Mouse (Mus musculus) retina, postnatal 7 days (tissue): Measurements from ENCODE around the gene Dlgap1.

Source experiments
- DNase-seq: peaks from one replicate; pipeline ENCODE4 v3.0.0-alpha.2; 2012; ENCODE audit warnings: low read depth, low spot score

The Dlgap1 gene

DNA sequence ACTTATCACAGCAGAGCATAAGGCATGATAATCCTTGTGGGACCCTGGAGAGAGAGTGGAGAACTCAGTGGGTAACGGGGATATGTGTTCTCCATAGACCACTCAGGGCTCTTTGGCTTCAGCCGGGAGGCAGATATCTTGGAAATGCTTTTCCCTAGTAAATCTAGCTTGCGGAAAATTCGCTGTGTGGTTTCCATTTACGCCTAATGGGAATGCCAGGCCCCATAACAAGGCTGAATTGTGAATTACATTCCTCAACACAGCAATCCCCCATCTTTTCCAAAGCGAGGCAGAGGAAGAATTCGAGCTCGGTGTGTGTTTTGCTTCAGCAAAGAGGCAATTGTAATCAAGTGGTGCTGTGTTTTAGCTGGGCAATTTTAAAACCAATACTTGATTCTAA, 372.4 kb downstream of the Dlgap1 start:
- DNase-seq, result no peak

DNA sequence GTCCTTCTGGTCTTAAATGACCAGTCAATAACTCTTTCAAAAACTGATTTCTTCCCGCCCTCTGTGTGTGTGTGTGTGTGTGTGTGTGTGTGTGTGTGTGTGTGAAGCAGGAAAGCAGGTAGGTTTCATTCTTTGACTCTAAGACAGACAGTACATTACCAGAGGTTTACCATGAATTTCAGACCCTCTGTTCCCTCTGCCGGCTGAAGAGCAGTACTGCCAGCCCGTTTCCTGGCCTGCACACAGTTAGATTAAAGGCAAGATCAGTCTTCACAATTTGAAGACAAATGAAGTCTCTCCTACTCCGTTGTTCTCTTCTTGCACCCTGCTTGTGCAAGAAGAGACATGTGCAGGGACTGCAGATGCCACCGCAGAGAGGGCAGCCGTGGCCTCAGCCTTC, 373.0 kb downstream of the Dlgap1 start:
- no peak for DNase-seq

DNA sequence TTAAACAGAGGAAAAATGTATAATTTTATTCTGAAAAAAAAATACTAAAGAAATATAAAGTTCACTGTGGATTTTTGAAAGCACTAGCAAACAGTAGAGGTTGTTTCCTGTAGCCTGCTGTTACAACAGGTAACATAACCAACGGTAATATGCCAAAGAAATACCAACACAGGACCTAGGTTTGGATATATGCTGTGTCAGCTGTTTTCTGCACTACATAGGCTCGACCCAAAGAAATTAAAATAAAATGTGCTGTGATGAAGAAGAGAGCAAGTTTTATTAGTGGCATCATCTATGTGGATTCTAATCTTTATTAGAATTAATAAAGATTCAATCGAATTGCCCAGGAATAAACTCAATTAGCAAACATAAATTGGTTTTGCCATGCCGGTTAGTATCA, 378.5 kb downstream of the Dlgap1 start:
- no peak for DNase-seq

DNA sequence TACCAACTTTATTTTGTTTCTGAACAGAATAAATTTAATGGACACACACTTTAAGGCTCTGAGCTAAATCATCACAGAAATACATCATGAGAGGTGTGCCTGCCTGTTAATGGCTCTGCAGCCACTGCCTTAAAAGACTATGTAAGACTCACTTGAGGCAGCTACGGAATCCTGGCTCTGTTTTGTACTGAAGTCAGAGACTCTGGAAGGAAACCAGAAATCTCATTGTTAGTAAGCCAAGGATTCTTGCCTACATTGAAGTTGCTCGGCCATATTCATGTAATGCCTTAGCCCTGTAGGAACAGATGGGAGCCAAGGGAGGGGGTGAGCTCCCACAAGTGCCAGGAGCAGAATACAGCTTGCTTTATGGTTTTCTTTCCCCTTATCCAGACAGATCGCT, 394.7 kb downstream of the Dlgap1 start:
- DNase-seq, result no peak

DNA sequence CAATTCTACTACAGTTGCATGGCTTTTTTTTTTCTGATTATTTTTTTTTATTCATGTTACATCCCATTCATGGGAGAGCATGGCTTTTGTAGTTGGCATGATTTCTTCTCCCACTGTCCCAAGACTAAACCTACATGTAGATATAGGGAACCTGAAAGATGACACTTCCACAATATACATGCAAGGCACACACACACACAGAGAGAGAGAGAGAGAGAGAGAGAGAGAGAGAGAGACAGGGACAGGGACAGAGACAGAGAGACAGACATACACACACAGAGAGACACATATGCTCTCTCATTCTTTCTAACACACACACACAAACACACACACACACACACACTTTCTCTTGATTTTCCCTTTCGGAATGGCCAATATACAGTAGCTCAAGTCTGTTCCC, 395.1 kb downstream of the Dlgap1 start:
- DNase-seq, result no peak

DNA sequence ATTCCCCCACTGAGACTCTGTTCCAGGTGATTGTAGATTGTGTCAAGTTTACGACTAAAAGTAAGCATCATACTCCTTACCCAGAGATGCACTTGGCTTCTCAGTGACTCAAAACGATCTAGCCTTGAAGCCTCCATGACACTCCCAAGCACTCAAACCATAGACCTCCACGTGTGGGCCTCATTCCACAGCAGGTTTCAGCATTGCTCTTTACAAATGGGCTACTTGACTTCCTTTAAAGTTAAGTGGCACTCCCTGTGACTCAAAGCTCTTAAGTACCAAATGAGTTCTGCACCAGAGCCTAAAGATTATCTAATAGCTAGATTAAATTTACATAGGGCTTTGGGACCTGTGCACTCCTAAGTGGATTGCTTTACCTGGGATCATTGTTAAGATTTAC, 400.3 kb downstream of the Dlgap1 start:
- DNase-seq, result no peak

DNA sequence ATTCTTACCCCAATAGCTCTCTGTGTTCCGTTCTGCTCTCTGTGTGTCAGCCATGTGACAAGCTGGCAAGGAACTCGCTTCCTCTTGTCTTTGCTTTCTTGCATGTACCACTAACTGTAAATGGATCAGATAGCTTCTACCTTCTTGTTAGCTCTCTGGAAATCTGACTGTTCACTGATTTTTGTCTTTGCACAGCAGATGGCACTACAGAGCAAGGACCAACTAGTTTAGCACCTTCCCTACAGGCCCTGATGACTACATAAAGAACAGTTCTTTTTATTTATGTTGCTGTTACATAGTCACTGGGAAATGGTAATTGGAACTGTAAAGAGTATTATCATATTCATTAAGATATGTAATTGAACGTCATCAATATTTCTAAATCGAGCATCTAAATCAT, 408.1 kb downstream of the Dlgap1 start:
- DNase-seq, result no peak

DNA sequence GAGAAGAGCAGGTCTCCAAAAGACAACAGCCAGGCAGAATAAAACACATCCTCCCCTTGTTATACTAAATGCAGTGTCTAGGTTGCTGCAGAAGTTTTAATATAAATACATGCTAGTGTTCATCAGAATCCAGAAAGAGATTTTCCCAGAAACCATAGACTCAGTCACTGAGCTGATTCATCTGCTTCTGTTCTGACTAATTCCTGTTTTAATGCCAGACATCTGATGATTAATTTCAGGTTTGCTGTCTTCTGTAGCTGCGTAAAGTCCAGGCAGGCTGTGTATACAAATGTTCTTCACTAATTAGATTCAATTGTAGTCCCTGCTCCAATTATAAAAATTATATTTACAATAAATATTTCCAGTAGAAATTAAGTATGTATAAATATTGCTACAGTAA, 419.6 kb downstream of the Dlgap1 start:
- no peak for DNase-seq

DNA sequence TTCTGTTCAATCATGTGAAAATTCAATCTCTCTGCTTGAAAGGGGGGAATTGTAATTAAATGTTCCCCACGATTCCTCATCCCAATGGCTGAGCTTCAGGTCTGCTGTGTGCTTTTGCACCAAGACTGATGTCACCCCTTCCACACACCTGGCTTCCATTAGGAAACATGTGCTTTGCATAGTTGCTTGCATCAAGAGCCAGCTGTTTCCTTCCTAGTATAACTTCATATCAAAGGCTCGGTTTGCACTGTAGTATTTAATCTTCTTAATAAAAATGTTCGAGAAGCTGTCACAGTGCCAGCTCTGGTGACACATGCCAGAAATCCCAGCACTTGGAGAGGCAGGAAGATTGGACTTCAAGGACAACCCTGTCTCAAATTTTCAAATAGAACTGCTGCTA, 428.3 kb downstream of the Dlgap1 start:
- no peak for DNase-seq

DNA sequence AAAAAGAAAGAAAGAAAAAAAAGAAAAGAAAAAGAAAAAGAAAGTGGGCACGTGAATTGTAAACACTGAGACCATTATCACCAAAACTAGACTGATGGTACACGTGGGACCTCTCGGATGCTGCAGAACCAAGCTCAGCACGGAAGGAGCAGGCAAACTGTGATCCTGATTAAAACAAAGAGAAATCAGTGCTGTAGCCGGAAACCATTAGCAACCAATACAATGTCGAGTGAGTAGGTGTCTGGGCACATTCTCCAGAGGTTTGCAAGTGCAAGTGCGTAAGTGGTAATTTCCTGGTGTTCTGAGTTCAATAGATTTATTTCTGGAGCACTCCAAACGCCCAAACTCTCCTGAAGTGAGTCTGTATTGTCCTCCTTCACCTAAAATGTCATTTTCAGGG, 428.8 kb downstream of the Dlgap1 start:
- DNase-seq, result no peak

DNA sequence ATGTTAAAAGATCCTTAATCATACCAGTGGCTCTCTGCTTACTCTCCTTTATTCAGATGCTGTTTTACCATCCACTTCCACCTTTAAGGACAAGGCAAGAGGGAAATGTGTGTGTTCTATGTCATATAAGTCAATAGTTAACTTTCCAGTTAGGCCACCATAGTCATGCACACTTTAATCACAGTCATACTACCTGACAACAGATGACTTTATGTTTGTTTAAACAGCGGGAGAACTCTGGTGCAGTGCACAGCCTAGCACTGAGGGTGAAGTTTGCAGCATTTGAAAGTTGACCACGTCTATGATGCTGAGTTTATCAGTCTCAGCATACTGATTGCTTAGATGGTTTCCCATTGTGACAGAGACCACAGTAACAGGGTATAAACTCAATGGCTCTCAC, 433.0 kb downstream of the Dlgap1 start:
- no peak for DNase-seq

DNA sequence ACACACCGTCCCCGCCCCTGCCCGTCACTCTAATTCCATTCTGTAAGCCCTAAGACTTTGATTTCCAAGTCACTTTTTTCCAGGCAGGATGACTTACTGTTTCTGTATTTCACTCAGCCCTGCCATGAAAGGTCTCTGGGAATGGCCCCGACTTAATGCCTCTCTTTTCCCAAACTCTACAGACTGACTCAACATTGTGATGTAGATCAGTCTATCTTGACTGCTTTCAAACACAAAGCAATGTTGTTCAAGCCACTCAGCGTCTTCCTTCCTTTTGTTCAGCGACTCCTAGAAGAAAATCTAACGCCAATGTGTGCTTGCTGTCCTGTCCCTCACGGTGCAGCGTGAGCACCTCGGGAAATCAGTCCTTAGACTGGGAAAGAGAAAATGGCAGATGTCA, 434.9 kb downstream of the Dlgap1 start:
- no peak for DNase-seq

DNA sequence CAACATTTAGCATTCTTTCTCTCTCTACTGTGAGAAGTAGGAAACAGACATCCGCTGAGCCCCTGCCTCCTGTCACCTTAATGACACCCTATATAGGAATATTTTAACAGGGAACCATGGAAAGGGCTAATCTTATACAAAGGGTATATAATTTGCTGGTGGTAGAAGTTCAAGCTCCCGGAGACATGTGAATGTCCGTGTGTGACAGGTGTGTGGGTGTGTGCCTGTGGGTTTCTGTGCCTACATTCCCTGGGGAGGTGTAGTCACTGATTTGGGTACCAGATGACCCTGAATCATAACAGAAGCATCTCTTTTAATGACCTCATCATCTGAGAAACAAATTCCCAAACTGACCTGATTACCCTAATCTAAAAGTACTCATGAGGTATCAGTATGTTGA, 445.3 kb downstream of the Dlgap1 start:
- no peak for DNase-seq

DNA sequence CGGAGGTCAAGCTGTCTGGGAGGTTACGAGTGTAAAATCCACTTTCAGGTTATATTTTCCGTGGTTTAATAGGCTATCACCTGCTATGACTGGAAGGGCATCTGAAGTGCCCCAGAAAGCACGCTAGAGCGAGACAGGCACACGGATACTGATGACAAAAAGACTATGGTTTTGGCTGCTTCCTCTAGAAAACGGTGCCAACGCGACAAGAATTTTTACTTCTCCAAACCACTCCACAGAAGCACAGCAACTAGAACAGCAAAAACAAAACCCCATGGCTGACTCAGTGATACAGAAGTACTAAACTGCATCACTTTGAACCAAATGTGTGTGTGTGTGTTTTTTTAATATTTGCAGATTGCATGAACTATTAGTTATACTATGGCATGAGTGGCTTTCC, 459.0 kb downstream of the Dlgap1 start:
- no peak for DNase-seq

DNA sequence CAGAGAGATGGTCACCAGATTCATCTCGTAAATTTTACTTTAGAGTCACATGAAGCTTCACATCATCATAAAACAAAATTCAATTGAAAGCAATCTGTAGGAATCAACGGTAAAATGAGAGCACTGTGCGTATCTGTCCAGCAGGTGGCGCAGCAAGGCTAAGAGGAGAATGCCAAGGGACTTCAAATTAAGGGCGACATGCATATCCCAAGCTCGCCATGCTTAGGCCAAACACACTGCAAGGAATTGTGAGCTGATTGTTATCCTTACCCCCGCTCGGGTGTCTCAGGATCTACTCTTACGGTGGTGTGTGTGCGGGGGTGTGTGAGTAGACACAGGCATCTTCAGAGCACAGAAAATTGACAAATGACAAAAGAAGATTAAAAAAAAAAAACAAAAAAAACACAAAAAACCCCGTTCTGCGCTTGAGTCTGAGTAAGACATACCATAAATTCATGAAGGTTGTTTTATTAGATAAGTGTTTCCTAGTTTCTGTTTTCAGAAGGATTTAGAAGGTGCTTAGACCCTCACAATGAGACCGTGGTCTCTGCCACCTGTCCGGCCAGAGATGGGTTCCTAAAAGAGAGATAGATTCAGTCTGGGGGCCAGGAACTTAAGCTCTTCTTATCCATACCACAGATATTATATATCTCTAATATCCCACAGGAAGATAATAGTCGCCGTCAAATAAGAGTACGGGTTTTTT, 461.0 kb downstream of the Dlgap1 start:
- peak; percentile 70 for DNase-seq

DNA sequence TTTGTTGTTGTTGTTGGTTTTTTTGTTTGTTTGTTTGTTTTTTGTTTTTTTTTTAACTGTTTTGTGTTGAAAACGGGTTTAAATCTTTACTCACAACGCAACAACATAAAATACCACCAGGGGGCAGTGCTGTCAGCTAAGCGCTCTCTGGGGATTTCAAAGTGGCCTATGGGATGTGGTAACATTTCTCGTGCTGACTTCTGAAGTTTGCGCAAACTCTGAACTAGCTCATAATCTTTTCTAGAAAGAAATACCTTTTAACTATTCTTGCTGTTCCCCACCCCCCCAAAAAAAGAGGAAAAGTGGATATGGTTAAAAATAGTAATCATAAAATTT, 461.5 kb downstream of the Dlgap1 start:
- peak; percentile 48 for DNase-seq

DNA sequence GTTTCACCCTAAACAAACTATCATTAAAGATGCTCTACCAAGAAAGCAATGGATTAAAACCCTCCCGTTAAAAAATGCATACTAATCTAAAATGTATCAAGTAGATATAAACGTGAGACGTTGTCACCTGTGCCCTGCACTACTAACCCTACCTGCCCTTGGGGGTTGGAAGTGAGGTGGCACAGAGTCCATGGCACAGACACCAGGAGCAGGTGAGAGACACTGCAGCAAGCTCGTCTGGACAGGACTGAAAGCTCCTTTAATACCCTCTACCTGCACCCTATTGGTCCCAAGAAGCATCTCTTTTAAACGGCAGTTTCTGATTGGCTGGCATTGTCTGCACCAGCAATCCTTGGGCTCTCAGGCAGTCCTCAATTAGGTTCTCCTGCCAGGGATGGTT, 464.0 kb downstream of the Dlgap1 start:
- no peak for DNase-seq

DNA sequence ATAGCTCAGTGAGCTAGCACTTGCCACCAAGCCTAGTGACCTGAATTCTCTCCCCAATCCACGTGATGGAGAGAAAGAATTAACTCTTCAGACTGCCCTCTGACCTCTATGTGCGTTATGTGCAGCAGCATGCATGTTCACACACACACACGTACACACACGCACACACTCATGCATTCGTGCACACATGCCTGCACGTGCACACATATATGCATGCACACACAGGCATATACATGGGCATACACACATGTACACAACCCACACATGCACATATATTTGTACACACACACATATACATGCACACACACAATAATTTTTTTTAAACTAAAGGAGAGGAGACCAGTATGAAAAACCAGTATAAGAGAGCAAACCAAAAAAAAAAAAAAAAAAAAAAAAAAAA, 465.7 kb downstream of the Dlgap1 start:
- no peak for DNase-seq

DNA sequence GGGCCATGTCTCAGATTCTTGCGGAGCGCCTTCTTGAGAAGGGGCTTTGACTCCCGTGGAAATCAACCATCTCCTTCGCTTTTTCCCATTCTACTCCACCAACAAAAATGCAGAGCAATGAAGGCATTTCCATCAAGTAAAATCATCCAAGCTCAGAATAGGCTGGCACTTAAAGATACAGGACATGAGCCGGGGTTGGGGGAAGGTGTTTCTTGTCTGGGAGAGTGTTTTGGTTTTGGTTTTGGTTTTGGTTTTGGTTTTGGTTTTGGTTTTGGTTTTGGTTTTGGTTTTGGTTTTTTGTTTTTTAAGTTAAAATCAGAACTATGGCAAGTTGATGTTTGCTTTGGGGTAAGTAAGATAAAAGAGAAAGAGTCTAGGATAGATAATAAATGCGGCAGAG, 466.7 kb downstream of the Dlgap1 start:
- DNase-seq, result no peak

DNA sequence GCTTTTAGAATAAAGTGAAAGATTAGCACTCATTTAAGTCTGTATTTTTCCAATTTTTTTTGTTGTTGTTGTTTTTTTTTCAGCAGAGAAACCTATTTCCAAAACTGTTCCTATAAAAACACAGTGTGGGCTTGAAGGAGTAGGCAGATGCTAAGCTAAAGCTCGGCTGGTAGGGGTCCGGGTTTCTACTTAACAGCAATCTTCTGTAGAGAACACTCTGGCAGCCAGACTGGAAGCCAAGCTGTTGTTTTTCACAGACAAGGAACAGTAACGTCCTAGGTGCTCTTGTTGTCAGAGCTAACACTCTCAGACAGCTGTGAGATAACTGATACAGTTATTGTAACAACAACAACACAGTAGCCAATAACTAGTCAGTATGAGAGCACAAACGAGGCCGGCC, 468.4 kb downstream of the Dlgap1 start:
- no peak for DNase-seq

DNA sequence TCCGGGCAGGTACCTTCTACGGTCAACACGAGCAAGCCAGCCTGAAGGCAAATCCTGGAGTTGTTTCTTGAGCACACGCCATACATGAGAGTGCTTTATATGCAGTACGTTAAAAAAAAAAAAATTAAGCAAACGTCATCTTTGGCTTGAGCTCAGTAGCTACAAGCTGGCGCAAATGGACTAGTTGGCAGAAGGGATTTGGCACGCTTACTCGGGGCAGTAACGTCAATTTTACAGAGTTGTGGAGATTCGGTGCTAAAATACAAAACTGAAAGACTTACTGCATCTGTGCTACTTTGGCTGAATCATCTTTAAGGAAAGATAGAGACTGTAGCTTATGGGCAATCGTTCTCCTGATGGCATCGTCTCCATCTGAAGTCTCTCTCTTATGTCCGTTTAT, 474.1 kb downstream of the Dlgap1 start:
- DNase-seq, result no peak

DNA sequence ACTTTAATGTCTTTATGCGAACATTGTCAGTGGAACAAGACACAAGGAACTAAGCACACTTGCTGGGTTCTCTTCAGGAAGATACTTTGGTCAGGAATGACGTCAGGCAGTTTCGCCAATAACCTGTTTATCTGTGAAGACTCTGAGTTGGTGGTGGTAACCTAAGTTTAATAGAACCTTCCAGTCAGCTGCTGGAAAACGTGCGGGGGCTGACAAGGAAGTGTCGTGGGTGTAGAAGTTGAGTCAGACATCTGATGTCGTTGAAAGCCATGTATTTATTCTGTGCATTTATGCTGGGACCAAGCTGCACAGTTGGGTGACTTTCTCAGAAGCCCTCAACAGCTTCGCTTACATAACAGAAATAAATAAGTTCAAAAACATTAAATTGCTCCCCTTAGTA, 477.6 kb downstream of the Dlgap1 start:
- no peak for DNase-seq

DNA sequence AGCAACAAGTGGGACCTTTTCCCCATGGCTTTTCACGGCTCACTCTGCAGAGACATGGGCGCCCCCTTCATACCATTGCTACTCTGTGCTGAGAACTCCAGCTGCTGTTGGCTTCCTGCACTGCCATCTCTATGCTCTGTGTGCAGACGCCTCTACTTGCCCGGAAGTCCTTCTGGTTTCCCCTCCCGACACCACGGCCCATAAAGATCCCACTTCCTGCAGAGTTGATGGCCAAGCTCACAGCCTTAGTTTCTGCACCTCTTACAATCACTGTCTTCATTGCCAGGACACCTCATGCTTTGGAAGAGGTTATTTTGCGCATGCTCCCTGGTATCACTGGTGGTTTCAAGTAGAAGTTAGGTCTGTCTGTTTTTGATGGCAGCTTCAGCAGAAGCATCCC, 486.2 kb downstream of the Dlgap1 start:
- DNase-seq, result no peak

DNA sequence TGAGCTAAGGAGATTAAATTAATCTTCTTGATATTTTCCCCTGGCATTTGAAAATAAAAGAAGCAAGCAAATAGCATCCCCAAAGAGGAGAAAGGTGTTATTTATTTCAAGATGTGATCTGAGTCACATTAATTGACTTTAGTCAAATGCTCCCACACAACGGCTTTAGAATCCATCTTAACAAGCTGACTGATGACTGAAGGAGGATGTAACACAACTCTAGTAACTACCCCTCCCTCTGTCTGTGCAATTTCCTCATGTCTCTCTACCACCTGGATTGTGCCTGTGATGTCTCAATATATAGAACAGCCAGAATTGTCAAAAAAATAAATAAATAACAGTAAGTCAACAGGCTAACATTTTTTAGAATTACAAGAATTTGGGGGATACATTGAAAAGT, 488.2 kb downstream of the Dlgap1 start:
- no peak for DNase-seq

DNA sequence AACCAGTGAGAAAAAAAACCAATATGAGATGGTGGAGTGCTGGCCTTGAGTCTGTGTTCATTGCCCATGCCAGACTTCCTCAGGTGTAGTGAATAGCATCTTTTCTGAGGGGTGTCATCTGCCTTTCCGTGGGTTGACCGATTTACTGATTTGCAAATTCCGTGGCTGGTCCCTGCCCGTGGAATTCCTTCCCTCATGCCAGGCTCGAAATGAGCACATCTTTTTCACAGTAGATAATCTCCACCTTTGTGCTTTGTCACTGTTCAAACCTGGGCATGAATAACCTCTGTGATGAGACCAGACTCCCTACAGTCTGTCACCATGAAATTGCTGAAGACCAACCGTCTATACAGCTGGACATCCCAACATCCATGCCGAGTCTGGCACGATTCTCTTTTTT, 493.4 kb downstream of the Dlgap1 start:
- no peak for DNase-seq
